ENCODE assay signal across 8 mouse cellular contexts in the genomic region with DNA sequence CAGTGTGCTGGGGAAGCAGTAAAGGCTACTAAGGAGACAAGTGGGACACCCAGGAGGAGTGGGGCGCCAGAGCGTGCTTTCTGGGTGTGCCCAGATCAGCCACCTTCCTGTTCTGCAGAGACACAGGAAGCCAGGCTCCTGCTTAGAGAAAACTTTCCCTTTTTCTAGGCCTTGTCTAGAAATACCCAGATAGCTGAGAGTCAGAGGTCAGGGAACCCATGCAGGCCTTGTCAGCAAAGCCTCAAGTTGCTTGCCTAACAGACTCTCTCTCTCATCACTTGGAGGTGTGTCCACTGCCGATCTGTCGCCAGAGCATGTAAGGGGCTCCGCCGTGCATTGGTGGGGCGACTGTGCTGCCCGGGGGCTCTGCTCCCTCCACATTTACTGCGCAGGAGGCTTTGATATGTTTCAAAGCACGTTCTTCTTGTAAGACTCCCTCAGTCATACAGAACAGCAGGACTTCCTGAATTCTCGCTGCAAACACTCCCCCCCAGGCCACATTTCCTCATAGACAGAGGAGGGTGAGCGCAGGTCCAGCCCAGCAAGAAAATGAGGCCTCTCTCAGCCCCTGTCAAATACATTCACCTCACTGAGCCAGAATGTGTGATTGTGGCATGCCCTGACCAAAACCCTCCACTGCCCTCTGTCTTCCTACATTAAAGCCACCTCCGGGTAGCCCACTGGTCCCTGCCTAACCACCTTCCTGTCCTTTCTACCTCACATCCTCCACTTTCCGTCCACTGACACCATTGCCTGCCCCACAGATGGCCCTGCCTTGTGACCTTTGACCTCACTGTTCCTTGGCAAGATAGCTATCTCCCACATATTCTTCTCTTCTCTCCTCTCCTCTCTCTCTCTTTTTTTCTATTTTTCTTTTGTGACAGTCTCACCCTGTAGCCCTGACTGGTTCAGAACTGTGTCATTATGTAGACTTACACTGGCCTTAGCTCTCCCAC. TPM values are rescaled to one million over a fixed set of nuclear protein-coding genes. Genes with fewer than 3 reads are reported as not detected.
DNase-seq lines count a peak whose midpoint lies in the region; ATAC-seq and TF ChIP-seq lines count a peak whose summit lies in the region.

No protein-coding gene starts in this region.

- no peak for ATAC-seq in limb, embryonic 14.5 days (ENCODE audit: low FRiP score, low read depth)
- ATAC-seq in midbrain, embryonic 12.5 days (ENCODE audit: low FRiP score, low read depth), result no peak

- peak overlapping the region; percentile 29; the same call in 1 of the 2 replicates for H3K27ac ChIP-seq in limb, embryonic 14.5 days (replicated peaks; ENCODE audit: low read depth, low read length)
- H3K27ac ChIP-seq in midbrain, embryonic 12.5 days (replicated peaks), result peak overlapping the region; percentile 54

- 43% methylated on average over 14 of the region's 14 CpGs for WGBS in limb, embryonic 14.5 days
- 55% methylated on average over 14 of the region's 14 CpGs for WGBS in midbrain, embryonic 12.5 days

- TF ChIP-seq POLR2A in limb, embryonic 14.5 days (IDR thresholded peaks at IDR 0.05; ENCODE audit: borderline replicate concordance, extremely low read depth, insufficient read depth, insufficient read length), result no peak

- H3K9me3 ChIP-seq in limb, embryonic 14.5 days (ENCODE audit: control insufficient read depth, low read length), result no peaks in the 10 kb centered on the region
- no peaks in the 10 kb centered on the region for H3K9me3 ChIP-seq in midbrain, embryonic 12.5 days

- H3K9ac ChIP-seq in limb, embryonic 14.5 days (ENCODE audit: low read depth, low read length, severe bottlenecking), result 0 out of 2 replicates have a peak overlapping the region, but pooled peaks have one; percentile 22
- no peak overlapping the region for H3K9ac ChIP-seq in midbrain, embryonic 12.5 days (replicated peaks)

- no peaks in the 10 kb centered on the region for H3K27me3 ChIP-seq in limb, embryonic 14.5 days (ENCODE audit: control insufficient read depth, insufficient read depth, low read length)
- H3K27me3 ChIP-seq in midbrain, embryonic 12.5 days, result peaks cover 21% of the 10 kb centered on the region

- H3K4me3 ChIP-seq in limb, embryonic 14.5 days (replicated peaks; ENCODE audit: low read length), result no peak overlapping the region
- no peak overlapping the region for H3K4me3 ChIP-seq in midbrain, embryonic 12.5 days

- DNase-seq in CD4-positive helper T cell, adult 2 months (ENCODE audit: low read depth, low spot score), result peak; percentile 57
- DNase-seq in T-cell, adult 2 months (ENCODE audit: low spot score), result peak; percentile 62
- peak; percentile 33 to 41 for DNase-seq in heart, adult 9 months (ENCODE audit: low spot score in 2 of 2)
- no peak for DNase-seq in limb, embryonic 14.5 days (ENCODE audit: low spot score)
- peak; percentile 66 to 77 for DNase-seq in thymus, postnatal 36 days
- no peak for DNase-seq in MN1 (ENCODE audit: low spot score)
- no peak for DNase-seq in ovary, adult 18-20 months (ENCODE audit: low spot score)

- H3K36me3 ChIP-seq in limb, embryonic 14.5 days (ENCODE audit: control insufficient read depth, insufficient read depth, low read length), result no peaks in the 10 kb centered on the region
- no peaks in the 10 kb centered on the region for H3K36me3 ChIP-seq in midbrain, embryonic 12.5 days

- H3K4me1 ChIP-seq in limb, embryonic 14.5 days (ENCODE audit: control insufficient read depth, insufficient read depth, low read length), result 0 out of 2 replicates have a peak, but pooled peaks cover 4% of the 10 kb centered on the region
- H3K4me1 ChIP-seq in midbrain, embryonic 12.5 days, result peaks cover 5% of the 10 kb centered on the region; the same call in 1 of the 2 replicates

- no peak overlapping the region for H3K4me2 ChIP-seq in limb, embryonic 14.5 days (replicated peaks; ENCODE audit: low read depth, low read length, severe bottlenecking)
- no peak overlapping the region for H3K4me2 ChIP-seq in midbrain, embryonic 12.5 days (replicated peaks)

RNA-seq across cellular contexts. Expression of gene Vps37b, which starts 18.3 kb away (rescaled TPM):
- 44.2 and 54.9 TPM in 2 replicates for polyA plus RNA-seq in limb, embryonic 14.5 days (2012; rRNA removed)
- 29.3 and 34.4 TPM in 2 replicates for polyA plus RNA-seq in limb, embryonic 14.5 days (2014; fragmentation: Nextera tagmentation; extraction: Ambion mirVana)
- polyA plus RNA-seq in midbrain, embryonic 12.5 days (2016; fragmentation: Nextera tagmentation; extraction: Ambion mirVana), result 68.0 and 74.2 TPM in 2 replicates

RNA-seq across cellular contexts. Expression of gene Abcb9, which starts 45.2 kb away (rescaled TPM):
- 2.6 and 3.8 TPM in 2 replicates for polyA plus RNA-seq in limb, embryonic 14.5 days (2012; rRNA removed)
- 2.2 and 3.4 TPM in 2 replicates for polyA plus RNA-seq in limb, embryonic 14.5 days (2014; fragmentation: Nextera tagmentation; extraction: Ambion mirVana)
- 2.0 and 2.2 TPM in 2 replicates for polyA plus RNA-seq in midbrain, embryonic 12.5 days (2016; fragmentation: Nextera tagmentation; extraction: Ambion mirVana)

Comparison
In these comparisons a context has a peak if more than half of its experiments do, and no peak if none do; other contexts are left out.
1. DNase-seq: peak in CD4-positive helper T cell, adult 2 months (single experiment), T-cell, adult 2 months (single experiment), heart, adult 9 months (2 of 2) and thymus, postnatal 36 days (2 of 2); none in limb, embryonic 14.5 days (single experiment), MN1 (single experiment) and ovary, adult 18-20 months (single experiment).